24 mouse cellular contexts compared by ENCODE assay signal in genomic region chr1:35708176-35708788, GRCm38 (mm10).
DNase-seq lines count a peak whose midpoint lies in the region; ATAC-seq and TF ChIP-seq lines count a peak whose summit lies in the region.
"Had no signal": no experiment of that assay in that cellular context is flagged by ENCODE, and none has a peak within 500 bp of the region (broad histone marks: within the 10 kb centered on the region; RNA-seq: fewer than 3 reads in every experiment).

No protein-coding gene starts in this region.

- no peak overlapping the region for H3K27ac ChIP-seq in heart, embryonic 10.5 days
- no peak overlapping the region for H3K27ac ChIP-seq in left cerebral cortex, adult 2 months
- H3K27ac ChIP-seq: embryonic facial prominence, embryonic 12.5 days; hindbrain, embryonic 12.5 days; limb, embryonic 15.5 days; liver, embryonic 14.5 days; stomach, embryonic 15.5 days had no signal

- DNase-seq in heart, adult 11 months = peak; percentile 7
- no peak for DNase-seq in heart, embryonic 10.5 days (ENCODE audit: low spot score)
- no peak for DNase-seq in left cerebral cortex, adult 2 months (ENCODE audit: extremely low spot score in 1 of 2, low spot score in 2 of 2)
- DNase-seq in left cerebral cortex, postnatal 25 days (ENCODE audit: low spot score in 2 of 2) = no peak
- DNase-seq in cerebellum, adult 11 months = no peak
- no peak for DNase-seq in gastrocnemius, adult 18-20 months (ENCODE audit: low spot score)
- DNase-seq: adrenal gland, postnatal 25 days; cerebellum, adult 11-12 months; cerebellum, postnatal 10 days; heart, postnatal 10 days; kidney, postnatal 36 days; left cerebral cortex, postnatal 4 days; lung, embryonic 14.5 days; lung, postnatal 4 days; thymus, adult 2 months; thymus, postnatal 4 days had no signal

- H3K4me3 ChIP-seq in heart, embryonic 10.5 days = no peak overlapping the region
- H3K4me3 ChIP-seq in left cerebral cortex, adult 2 months = no peak overlapping the region
- H3K4me3 ChIP-seq: embryonic facial prominence, embryonic 12.5 days; heart, embryonic 12.5 days; hindbrain, embryonic 12.5 days; limb, embryonic 15.5 days; stomach, embryonic 15.5 days had no signal

- peak; percentile 27 for TF ChIP-seq CTCF in left cerebral cortex, adult 2 months (IDR thresholded peaks at IDR 0.05)

- 81% methylated on average over 2 of the region's 2 CpGs for WGBS in heart, embryonic 10.5 days

- ATAC-seq in activated CD4-positive, CD25-positive, alpha-beta regulatory T cell, adult 4 months = peak; percentile 43
- ATAC-seq: forebrain, embryonic 14.5 days had no signal

- H3K4me1 ChIP-seq in heart, embryonic 10.5 days = no peaks in the 10 kb centered on the region
- H3K4me1 ChIP-seq: embryonic facial prominence, embryonic 12.5 days; heart, embryonic 12.5 days; hindbrain, embryonic 12.5 days; limb, embryonic 15.5 days; stomach, embryonic 15.5 days had no signal

- no peaks in the 10 kb centered on the region for H3K27me3 ChIP-seq in heart, embryonic 10.5 days (ENCODE audit: insufficient read depth, poor library complexity, severe bottlenecking)
- H3K27me3 ChIP-seq: embryonic facial prominence, embryonic 12.5 days; heart, embryonic 12.5 days; hindbrain, embryonic 12.5 days; limb, embryonic 15.5 days; stomach, embryonic 15.5 days had no signal

- no peaks in the 10 kb centered on the region for H3K36me3 ChIP-seq in heart, embryonic 10.5 days
- H3K36me3 ChIP-seq: embryonic facial prominence, embryonic 12.5 days; heart, embryonic 12.5 days; hindbrain, embryonic 12.5 days; limb, embryonic 15.5 days; stomach, embryonic 15.5 days had no signal

- intact Hi-C loops in left cerebral cortex, adult 2 months (cut with DNase I) = no loop called here
- intact Hi-C loops in left cerebral cortex, postnatal 25 days (cut with DNase I) = no loop called here

- H3K9me3 ChIP-seq in heart, embryonic 10.5 days = no peaks in the 10 kb centered on the region
- H3K9me3 ChIP-seq: embryonic facial prominence, embryonic 12.5 days; heart, embryonic 12.5 days; hindbrain, embryonic 12.5 days; limb, embryonic 15.5 days; stomach, embryonic 15.5 days had no signal
